Mouse (Mus musculus) embryonic fibroblast, embryonic 13.5 days (primary cell): Measurements from ENCODE around the gene Nrip2.

ENCODE experiments used
- CTCF ChIP-seq: IDR thresholded peaks from 2 replicates; pipeline ENCODE4 v1.5.1; 2011; ENCODE audit warnings: mild to moderate bottlenecking, control low read depth, low read length, moderate library complexity, borderline replicate concordance; ENCODE audit not compliant: insufficient read depth
- POLR2A ChIP-seq: IDR thresholded peaks from 2 replicates; pipeline ENCODE4 v1.6.1; 2011; ENCODE audit warnings: low read depth, mild to moderate bottlenecking, control low read depth, low read length, moderate library complexity

DNA sequence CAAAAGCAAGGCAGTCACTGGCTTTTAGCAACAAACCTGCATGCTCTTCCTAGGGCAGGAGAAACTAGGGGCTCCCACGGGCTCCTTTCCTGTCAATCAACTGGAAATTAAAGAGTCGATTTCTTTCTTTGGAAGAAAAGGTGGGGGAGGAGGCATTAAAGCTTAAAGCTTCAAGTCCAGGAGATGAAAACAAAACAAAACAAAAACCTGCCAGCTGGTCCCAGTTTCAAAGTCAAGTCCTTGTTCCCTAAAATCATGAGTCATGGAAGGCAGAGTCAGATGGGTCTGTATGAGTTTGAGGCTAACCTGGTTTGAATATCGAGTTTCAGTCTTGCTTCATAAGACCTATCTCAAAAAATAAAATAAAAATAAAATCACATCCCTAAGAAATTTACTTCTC, 45.0 kb upstream of the Nrip2 start:
- no peak for TF ChIP-seq CTCF
- no peak for TF ChIP-seq POLR2A
